Mouse (Mus musculus) E14TG2a.4 (cell line): ENCODE measurements around the gene Anks1b.

Experiments used
- CTCF ChIP-seq: conservative IDR thresholded peaks from 2 replicates; pipeline ENCODE4 v1.5.1; 2014; ENCODE audit warnings: low read length
- NANOG ChIP-seq: IDR thresholded peaks from 2 replicates; pipeline ENCODE4 v1.6.1; 2014; ENCODE audit warnings: borderline replicate concordance, low read length, mixed read lengths
- POU5F1 ChIP-seq: IDR thresholded peaks from 2 replicates; pipeline ENCODE4 v1.6.1; 2014; ENCODE audit warnings: low read length, borderline replicate concordance

- no peak for TF ChIP-seq CTCF
- TF ChIP-seq POU5F1: no peak
- no peak for TF ChIP-seq NANOG
Observed at GRCm38 (mm10) chr10:90400382-90400781, 527.1 kb downstream of the Anks1b start.
